Mouse (Mus musculus) spleen, adult 2 months (tissue): ENCODE data around the gene Slc26a5.

Experiments used
- CTCF ChIP-seq: fragments of 200-500 bp; IDR thresholded peaks from 2 replicates; pipeline ENCODE4 v1.5.1; 2011; ENCODE audit warnings: mild to moderate bottlenecking, inconsistent platforms; ENCODE audit not compliant: insufficient read depth, insufficient read length, insufficient replicate concordance; ENCODE audit errors: extremely low read depth
- POLR2A ChIP-seq: fragments of 200-500 bp; IDR thresholded peaks from 2 replicates; pipeline ENCODE4 v1.6.1; 2011; ENCODE audit warnings: low read depth, low read length, inconsistent platforms

DNA sequence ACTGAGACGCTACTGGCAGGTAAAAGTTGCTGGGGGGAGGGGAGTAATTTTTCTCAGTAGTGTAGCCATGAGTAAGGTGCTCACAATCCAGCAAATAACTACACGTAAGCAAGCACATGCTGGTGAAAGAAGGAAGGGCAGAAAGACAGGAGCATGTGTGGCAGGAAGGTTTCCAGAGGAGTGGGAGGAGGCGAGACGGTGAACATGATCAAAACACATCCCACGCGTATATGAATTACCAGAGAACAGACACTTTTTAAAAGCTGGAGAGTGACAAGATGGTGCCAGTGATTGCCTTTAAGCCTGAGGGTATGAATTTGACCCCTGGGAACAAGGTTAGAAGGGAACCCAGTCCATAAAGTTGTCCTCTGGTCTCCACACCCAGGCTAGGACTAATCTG lies 95.6 kb downstream of the Slc26a5 start:
- TF ChIP-seq POLR2A (no peak), CTCF (no peak)
